Mouse (Mus musculus) thymus, adult 2 months (tissue): ENCODE measurements around the gene Scp2.

Source experiments
- CTCF ChIP-seq: fragments of 200-500 bp; IDR thresholded peaks from 2 replicates; pipeline ENCODE4 v1.5.1; 2012; ENCODE audit warnings: mild to moderate bottlenecking, control low read depth, low read length, moderate library complexity, borderline replicate concordance; ENCODE audit not compliant: control insufficient read depth, poor library complexity, insufficient read depth; ENCODE audit errors: extremely low read depth
- POLR2A ChIP-seq: fragments of 200-500 bp; IDR thresholded peaks from 2 replicates; pipeline ENCODE4 v1.6.1; 2012; ENCODE audit warnings: mild to moderate bottlenecking, low read length, control low read depth, moderate library complexity; ENCODE audit not compliant: control insufficient read depth, poor library complexity, insufficient read depth; ENCODE audit errors: extremely low read depth

GRCm38 (mm10) chr4:108023186-108023585 is 121.6 kb downstream of the Scp2 start:
- TF ChIP-seq POLR2A (no peak), CTCF (no peak)
